Mouse (Mus musculus) intestine, embryonic 16.5 days (tissue): Measurements from ENCODE around the gene Dip2a. TPM values are rescaled to one million over a fixed set of nuclear protein-coding genes. Genes with fewer than 3 reads are reported as not detected.

Source experiments
- ATAC-seq: fragments of 200-750 bp; cut with Nextera tagmentation; 2 replicates; pipeline ENCODE4 v1.8.0; 2017; ENCODE audit warnings: moderate TSS enrichment, moderate library complexity
- H3K27ac ChIP-seq: fragments of 300-500 bp; sonication (generic); 2 replicates; pipeline ENCODE4 v1.5.1; 2014; ENCODE audit warnings: mild to moderate bottlenecking, low read length
- H3K27me3 ChIP-seq: fragments of 300-500 bp; sonication (generic); replicated peaks from 2 replicates; pipeline ENCODE4 v1.6.1; 2014; ENCODE audit warnings: low read length, control low read depth, mixed read lengths; ENCODE audit not compliant: control insufficient read depth, insufficient read depth
- H3K36me3 ChIP-seq: fragments of 300-500 bp; sonication (generic); 2 replicates; pipeline ENCODE4 v1.6.1; 2014; ENCODE audit warnings: low read length, control low read depth; ENCODE audit not compliant: control insufficient read depth, insufficient read depth
- H3K4me1 ChIP-seq: fragments of 300-500 bp; sonication (generic); 2 replicates; pipeline ENCODE4 v1.6.1; 2014; ENCODE audit warnings: low read length, control low read depth, mixed read lengths; ENCODE audit not compliant: control insufficient read depth, insufficient read depth
- H3K4me2 ChIP-seq: fragments of 300-500 bp; sonication (generic); 2 replicates; pipeline ENCODE4 v1.6.1; 2014; ENCODE audit warnings: low read depth, low read length, control low read depth
- H3K4me3 ChIP-seq: fragments of 300-500 bp; sonication (generic); 2 replicates; pipeline ENCODE4 v1.5.1; 2014; ENCODE audit warnings: mild to moderate bottlenecking, low read length
- H3K9ac ChIP-seq: fragments of 300-500 bp; sonication (generic); 2 replicates; pipeline ENCODE4 v1.6.1; 2014; ENCODE audit warnings: low read depth, low read length
- H3K9me3 ChIP-seq: fragments of 300-500 bp; sonication (generic); 2 replicates; pipeline ENCODE4 v1.6.1; 2016; ENCODE audit warnings: low read length, control low read depth; ENCODE audit not compliant: control insufficient read depth
- WGBS: fragments of 180-500 bp; shearing (Covaris S2); extraction: QIAGEN DNeasy Blood & Tissue Kit; methylation state at CpG from one replicate; pipeline ENCODE4 v1.1.7; 2014; 5-methylcytosine and 5-hydroxymethylcytosine counted together
- polyA plus RNA-seq: library from polyadenylated mRNA; unstranded; fragments of >200 nt; fragmentation: Nextera tagmentation; extraction: Ambion mirVana; gene quantifications from 2 replicates; pipeline ENCODE4 v1.2.1, GENCODE M21; 2015

Dip2a gene
- polyA plus RNA-seq, 1 experiment from 2014 or later, result 6.3 TPM

DNA sequence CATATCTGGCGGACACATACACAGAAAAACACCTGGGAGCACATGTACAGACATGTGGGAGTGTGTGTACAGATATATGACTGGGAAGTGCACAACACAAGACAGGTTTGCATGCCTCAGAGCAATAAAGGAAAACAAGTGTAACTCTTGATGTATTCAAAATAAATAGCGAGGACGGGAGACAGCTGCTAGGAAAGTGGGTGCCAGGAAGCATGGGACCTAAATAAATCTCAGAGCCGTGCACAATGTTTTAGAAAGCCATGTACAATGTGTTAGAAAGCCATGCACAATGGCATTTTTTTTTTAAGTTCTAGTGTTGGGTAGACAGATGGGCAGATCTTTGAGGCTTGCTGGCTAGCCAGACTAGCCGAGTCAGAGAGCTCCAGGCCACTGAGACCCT is 56.0 kb downstream of the Dip2a start:
- no peak overlapping the region for H3K27ac ChIP-seq
- no peak overlapping the region for H3K9ac ChIP-seq
- H3K9me3 ChIP-seq, result no peaks in the 10 kb centered on the region
- H3K4me2 ChIP-seq, result no peak overlapping the region
- no peaks in the 10 kb centered on the region for H3K4me1 ChIP-seq
- peaks cover 18% of the 10 kb centered on the region for H3K36me3 ChIP-seq
- 82% methylated on average over 5 of the region's 5 CpGs for WGBS
- ATAC-seq, result no peak
- no peaks in the 10 kb centered on the region for H3K27me3 ChIP-seq
- H3K4me3 ChIP-seq, result no peak overlapping the region

DNA sequence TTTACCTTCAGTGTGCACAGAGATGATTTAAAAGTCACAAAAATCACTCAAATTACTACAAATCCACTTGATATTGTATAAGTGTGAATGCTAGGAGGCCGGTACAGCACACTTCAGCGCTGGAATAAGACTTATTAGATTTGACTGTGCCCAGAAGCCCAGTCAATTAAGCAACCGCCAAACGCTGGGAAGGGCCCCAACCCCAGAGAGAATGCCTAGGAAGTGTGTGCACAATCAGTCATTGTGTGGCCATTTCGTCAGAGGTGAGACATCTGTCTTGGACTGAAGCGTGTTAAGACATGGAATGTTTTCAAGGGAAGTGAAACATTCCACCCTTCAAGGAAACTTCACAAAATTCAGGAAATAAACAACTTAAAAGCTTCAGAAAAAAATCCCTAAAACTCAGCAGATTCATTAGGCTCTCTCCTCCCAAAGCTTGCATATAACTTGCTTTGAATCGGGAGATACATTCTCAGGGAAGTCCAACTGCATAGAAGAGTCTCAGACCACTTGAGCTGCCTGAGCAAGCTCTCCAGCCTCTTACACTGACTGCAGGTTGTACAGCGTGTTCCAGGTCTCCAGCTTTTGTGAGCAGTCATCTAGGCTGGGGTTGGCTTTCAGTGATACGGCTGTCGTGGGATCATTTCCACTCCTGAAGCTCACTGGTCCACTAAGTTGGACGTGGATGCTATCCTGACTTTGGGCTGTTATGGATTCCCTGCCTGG is 56.7 kb downstream of the Dip2a start:
- ATAC-seq, result no peak
- peaks cover 18% of the 10 kb centered on the region for H3K36me3 ChIP-seq
- no peaks in the 10 kb centered on the region for H3K4me1 ChIP-seq
- H3K27me3 ChIP-seq, result no peaks in the 10 kb centered on the region
- no peak overlapping the region for H3K4me2 ChIP-seq
- no peaks in the 10 kb centered on the region for H3K9me3 ChIP-seq
- 77% methylated on average over 11 of the region's 11 CpGs for WGBS
- no peak overlapping the region for H3K4me3 ChIP-seq
- H3K27ac ChIP-seq, result no peak overlapping the region
- H3K9ac ChIP-seq, result no peak overlapping the region

DNA sequence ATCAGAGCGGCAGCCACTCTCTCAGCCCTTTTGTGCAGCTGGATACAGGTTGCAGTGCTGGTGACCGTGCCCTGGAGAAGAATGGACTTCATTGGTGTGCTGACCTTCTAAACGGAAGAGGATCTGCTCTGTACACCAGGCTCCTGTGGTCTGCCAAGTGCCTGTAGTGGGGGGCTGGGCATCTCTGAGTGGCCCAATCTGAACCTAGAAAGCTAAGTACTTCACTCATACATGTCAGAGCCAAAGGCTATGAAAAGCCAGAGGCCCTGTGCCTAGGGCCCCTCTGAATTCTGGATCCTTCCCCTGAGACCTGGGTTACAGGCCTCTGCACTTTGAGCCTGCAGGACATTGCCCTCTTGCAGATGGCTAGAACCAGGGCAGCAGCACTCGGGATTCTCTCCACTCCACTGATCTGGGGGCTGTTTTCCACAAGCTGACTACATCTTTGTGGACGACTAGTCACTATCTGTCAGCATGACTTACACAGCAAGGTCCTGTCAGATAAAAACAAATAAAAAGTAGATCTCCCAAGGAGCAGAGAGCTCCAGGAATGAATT is 66.5 kb downstream of the Dip2a start:
- 74% methylated on average over 5 of the region's 5 CpGs for WGBS
- no peak overlapping the region for H3K27ac ChIP-seq
- H3K9me3 ChIP-seq, result no peaks in the 10 kb centered on the region
- no peak overlapping the region for H3K4me3 ChIP-seq
- H3K9ac ChIP-seq, result no peak overlapping the region
- no peaks in the 10 kb centered on the region for H3K4me1 ChIP-seq
- no peaks in the 10 kb centered on the region for H3K27me3 ChIP-seq
- no peak overlapping the region for H3K4me2 ChIP-seq
- peaks cover 7% of the 10 kb centered on the region for H3K36me3 ChIP-seq
- ATAC-seq, result no peak

DNA sequence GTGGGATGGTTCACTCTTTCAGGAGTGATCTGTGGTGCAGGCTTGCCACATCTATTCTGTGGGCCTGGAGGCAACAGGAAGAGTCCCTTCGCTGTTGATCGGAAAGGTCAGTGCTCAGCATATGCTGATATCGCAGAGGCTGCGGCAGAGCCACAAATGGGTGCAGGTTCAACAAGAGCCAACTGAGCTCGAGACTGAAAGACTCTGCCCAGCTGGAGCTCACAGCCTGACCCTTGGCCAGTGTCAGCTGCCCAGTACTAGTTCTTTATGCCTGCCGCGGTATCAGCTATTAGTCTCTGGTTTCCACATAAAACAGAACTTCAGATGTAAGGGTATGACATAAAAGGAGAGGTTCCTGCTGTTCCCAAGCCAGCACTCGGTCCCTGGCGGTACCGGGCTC is 69.8 kb downstream of the Dip2a start:
- peaks cover 12% of the 10 kb centered on the region for H3K36me3 ChIP-seq
- H3K4me3 ChIP-seq, result no peak overlapping the region
- no peak overlapping the region for H3K9ac ChIP-seq
- H3K9me3 ChIP-seq, result no peaks in the 10 kb centered on the region
- no peak overlapping the region for H3K27ac ChIP-seq
- H3K27me3 ChIP-seq, result no peaks in the 10 kb centered on the region
- 81% methylated on average over 10 of the region's 10 CpGs for whole genome bisulfite sequencing
- ATAC-seq, result no peak
- no peaks in the 10 kb centered on the region for H3K4me1 ChIP-seq
- H3K4me2 ChIP-seq, result no peak overlapping the region

DNA sequence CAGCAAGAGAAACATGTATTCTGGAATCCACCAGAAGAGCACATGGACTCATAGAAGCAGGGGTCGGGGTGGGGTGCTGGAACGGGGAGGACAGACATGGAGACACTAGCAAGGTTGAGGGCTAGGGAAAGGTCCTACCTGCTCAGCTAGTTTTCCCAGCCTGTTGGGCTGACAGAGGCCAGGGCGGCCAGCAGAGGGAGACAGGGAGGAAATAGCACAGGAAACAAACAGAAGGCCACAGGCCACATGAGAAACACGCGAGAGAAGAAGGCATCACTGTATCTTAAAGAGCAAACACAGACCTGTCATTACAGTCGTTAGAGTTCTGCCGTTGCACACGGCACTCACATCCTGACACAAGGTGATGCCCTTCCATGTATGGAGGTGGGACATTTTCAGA is 73.9 kb downstream of the Dip2a start:
- Histone ChIP-seq H3K9ac (no peak overlapping the region), H3K4me2 (no peak overlapping the region), H3K9me3 (no peaks in the 10 kb centered on the region), H3K27ac (no peak overlapping the region), H3K36me3 (peaks cover 5% of the 10 kb centered on the region; the same call in 1 of the 2 replicates), H3K4me3 (no peak overlapping the region), H3K4me1 (no peaks in the 10 kb centered on the region), H3K27me3 (no peaks in the 10 kb centered on the region)
- 45% methylated on average over 8 of the region's 8 CpGs for WGBS
- no peak for ATAC-seq

DNA sequence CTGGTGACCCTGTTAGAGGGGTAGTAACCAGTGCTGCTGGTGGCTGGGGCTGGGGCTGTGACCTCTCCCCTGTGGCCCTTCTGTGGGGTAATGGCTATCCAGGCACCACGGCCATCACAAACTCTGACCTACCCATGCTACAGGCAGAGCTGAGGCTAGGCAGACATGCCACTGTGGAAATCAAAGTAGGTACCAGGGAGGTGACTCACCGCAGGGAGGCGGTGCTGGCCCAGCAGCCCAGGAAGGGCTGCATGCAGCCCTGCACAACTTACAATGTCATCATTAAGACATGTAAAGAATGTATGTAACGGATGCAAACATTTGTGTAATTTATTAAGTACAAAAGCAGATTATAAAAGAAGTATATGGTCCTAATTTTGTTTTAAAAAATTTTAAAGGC is 82.7 kb downstream of the Dip2a start:
- Histone ChIP-seq H3K4me2 (no peak overlapping the region), H3K36me3 (0 out of 2 replicates have a peak, but pooled peaks cover 3% of the 10 kb centered on the region), H3K27ac (no peak overlapping the region), H3K4me3 (no peak overlapping the region), H3K9me3 (no peaks in the 10 kb centered on the region), H3K4me1 (no peaks in the 10 kb centered on the region; the same call in 1 of the 2 replicates), H3K27me3 (no peaks in the 10 kb centered on the region), H3K9ac (no peak overlapping the region)
- no peak for ATAC-seq
- 72% methylated on average over 4 of the region's 4 CpGs for WGBS

DNA sequence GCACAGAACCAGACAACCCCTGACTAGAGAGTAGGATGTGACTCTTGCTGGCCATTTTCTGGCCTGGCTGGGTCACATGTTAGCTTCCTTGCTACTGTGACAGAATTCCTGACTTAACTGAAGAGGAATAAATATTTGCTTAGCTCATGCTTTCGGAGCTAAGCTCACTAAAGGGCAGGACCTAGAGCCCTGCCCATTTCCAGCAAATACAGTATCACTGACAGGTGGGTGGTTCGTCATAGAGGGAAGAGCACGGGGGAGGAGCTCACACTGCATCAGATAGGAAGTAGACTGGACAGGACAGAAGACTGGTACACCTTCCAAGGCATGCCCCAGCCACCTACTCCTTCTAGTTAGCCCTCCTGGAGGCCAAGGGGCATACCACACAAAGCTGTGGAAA is 83.6 kb downstream of the Dip2a start:
- Histone ChIP-seq H3K27ac (no peak overlapping the region), H3K4me3 (no peak overlapping the region), H3K9me3 (no peaks in the 10 kb centered on the region), H3K36me3 (0 out of 2 replicates have a peak, but pooled peaks cover 3% of the 10 kb centered on the region), H3K4me1 (no peaks in the 10 kb centered on the region; the same call in 1 of the 2 replicates), H3K27me3 (no peaks in the 10 kb centered on the region), H3K4me2 (no peak overlapping the region), H3K9ac (no peak overlapping the region)
- 54% methylated on average over 3 of the region's 3 CpGs for whole genome bisulfite sequencing
- peak; percentile 69 for ATAC-seq

DNA sequence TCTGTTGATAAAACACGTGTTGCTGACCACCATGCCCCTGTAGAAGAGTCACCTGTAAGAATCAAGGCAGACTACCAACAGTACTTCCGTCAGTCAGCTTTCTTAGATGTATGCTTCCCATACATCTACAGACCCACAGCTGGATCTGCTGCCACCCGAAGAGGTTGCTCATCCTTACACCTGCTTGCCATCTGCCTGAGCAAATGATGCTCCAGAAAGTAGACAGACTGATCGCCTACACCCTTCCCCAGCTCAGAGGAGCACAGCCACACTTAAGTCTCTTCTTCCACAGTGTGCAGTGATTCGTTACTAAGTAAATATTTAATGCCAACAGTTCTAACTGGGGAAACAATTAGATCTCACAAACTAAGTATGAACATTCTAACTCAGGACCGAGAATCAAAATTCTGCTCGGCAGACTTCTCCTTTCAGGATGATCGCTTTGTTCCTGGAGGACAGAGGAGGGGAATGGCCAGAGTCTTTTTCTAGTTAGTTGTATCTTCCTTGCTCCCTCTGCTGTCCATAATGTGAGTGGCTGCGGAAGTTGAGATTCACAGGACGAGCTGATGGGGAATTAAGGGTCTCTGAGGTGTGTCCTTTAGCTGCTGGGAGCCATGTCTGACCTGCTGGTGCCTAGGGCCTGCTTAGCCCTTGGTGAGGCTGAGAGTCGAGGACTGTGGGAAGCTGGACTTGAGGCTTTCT is 84.6 kb downstream of the Dip2a start:
- no peak overlapping the region for H3K27ac ChIP-seq
- H3K27me3 ChIP-seq, result no peaks in the 10 kb centered on the region
- H3K36me3 ChIP-seq, result 0 out of 2 replicates have a peak, but pooled peaks cover 3% of the 10 kb centered on the region
- no peak overlapping the region for H3K9ac ChIP-seq
- no peak overlapping the region for H3K4me2 ChIP-seq
- ATAC-seq, result no peak
- H3K4me1 ChIP-seq, result no peaks in the 10 kb centered on the region; the same call in 1 of the 2 replicates
- H3K4me3 ChIP-seq, result no peak overlapping the region
- H3K9me3 ChIP-seq, result no peaks in the 10 kb centered on the region
- WGBS, result 47% methylated on average over 11 of the region's 11 CpGs

DNA sequence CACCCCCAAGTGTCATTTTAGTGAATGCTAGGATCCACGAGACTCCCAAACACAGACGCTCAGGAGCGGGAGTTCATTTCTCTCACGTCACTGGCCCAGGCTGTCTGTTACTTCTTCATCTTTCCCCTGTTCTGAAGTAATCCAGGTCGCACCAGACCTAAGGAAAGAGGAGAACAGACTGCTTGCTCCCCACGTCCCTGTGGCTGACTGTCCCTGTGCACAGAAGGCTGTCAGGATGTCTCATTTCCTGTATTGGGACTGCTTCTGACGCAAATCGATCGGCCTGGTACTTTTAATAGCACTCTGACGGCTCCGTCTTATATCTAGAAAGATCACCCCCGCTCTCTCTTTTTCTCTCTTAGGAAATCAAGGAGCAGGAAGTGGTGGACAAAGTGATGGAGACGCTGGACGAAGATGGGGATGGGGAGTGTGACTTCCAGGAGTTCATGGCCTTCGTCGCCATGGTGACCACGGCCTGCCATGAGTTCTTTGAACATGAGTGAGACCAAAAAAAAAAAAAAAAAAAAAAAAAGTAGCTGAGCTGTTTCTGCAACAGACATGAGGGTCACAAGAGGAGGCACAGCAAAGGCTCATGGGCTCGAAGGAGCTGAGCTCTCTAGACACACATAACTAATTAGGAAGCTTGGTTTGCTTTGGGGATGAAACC is 85.4 kb downstream of the Dip2a start:
- Histone ChIP-seq H3K9me3 (no peaks in the 10 kb centered on the region), H3K4me3 (no peak overlapping the region), H3K4me1 (no peaks in the 10 kb centered on the region; the same call in 1 of the 2 replicates), H3K27ac (no peak overlapping the region), H3K27me3 (no peaks in the 10 kb centered on the region), H3K36me3 (0 out of 2 replicates have a peak, but pooled peaks cover 3% of the 10 kb centered on the region), H3K4me2 (no peak overlapping the region), H3K9ac (no peak overlapping the region)
- 69% methylated on average over 18 of the region's 18 CpGs for WGBS
- no peak for ATAC-seq
